Mouse (Mus musculus) ES-CJ7 (cell line): ENCODE data around the gene Cenpb.
"Not testable (repeated sequence)": the region's sequence is repeated elsewhere in the genome, so short reads cannot be mapped to it uniquely, and the experiment has no call there.

ENCODE experiments used
- DNase-seq: peaks from one replicate; pipeline ENCODE4 v3.0.0; 2011; ENCODE audit warnings: low read depth, low spot score

The Cenpb gene

GRCm38 (mm10) chr2:131179990-131180587 is at the start of gene Cenpb:
TSS of gene Cenpb (minus strand) at chr2:131180067.
- DNase-seq: peak; percentile 83

GRCm38 (mm10) chr2:131227243-131227642 is 47.4 kb upstream of the Cenpb start:
- no peak for DNase-seq

- not testable (repeated sequence) for DNase-seq
Measured at GRCm38 (mm10) chr2:131226669-131227068, 46.8 kb upstream of the Cenpb start.

GRCm38 (mm10) chr2:131225178-131225577 is 45.3 kb upstream of the Cenpb start:
- DNase-seq: no peak

- no peak for DNase-seq
Measured at GRCm38 (mm10) chr2:131223569-131223968, 43.7 kb upstream of the Cenpb start.

GRCm38 (mm10) chr2:131222562-131222961 is 42.7 kb upstream of the Cenpb start:
- DNase-seq: no peak

GRCm38 (mm10) chr2:131221853-131222515 is 42.1 kb upstream of the Cenpb start:
- no peak for DNase-seq

GRCm38 (mm10) chr2:131220030-131220429 is 40.2 kb upstream of the Cenpb start:
- no peak for DNase-seq

- no peak for DNase-seq
Measured at GRCm38 (mm10) chr2:131215941-131216858, 36.3 kb upstream of the Cenpb start.

GRCm38 (mm10) chr2:131213773-131214172 is 33.9 kb upstream of the Cenpb start:
- no peak for DNase-seq

GRCm38 (mm10) chr2:131211026-131211615 is 31.3 kb upstream of the Cenpb start:
- no peak for DNase-seq

GRCm38 (mm10) chr2:131209969-131210792 is 30.3 kb upstream of the Cenpb start:
- DNase-seq: peak; percentile 95

GRCm38 (mm10) chr2:131209125-131209795 is 29.4 kb upstream of the Cenpb start:
- DNase-seq: no peak

- no peak for DNase-seq
Measured at GRCm38 (mm10) chr2:131208356-131208755, 28.5 kb upstream of the Cenpb start.

GRCm38 (mm10) chr2:131206778-131207177 is 26.9 kb upstream of the Cenpb start, which contains the start of gene Ap5s1:
TSS of gene Ap5s1 (plus strand) at chr2:131207078.
- DNase-seq: no peak

GRCm38 (mm10) chr2:131205521-131206182 is 25.8 kb upstream of the Cenpb start:
- no peak for DNase-seq

GRCm38 (mm10) chr2:131204410-131204981 is 24.6 kb upstream of the Cenpb start:
- peak; percentile 21 for DNase-seq

GRCm38 (mm10) chr2:131203816-131204409 is 24.0 kb upstream of the Cenpb start:
- no peak for DNase-seq

GRCm38 (mm10) chr2:131201262-131201661 is 21.4 kb upstream of the Cenpb start:
- DNase-seq: no peak
